Mouse (Mus musculus) C2C12 (cell line): ENCODE data around the gene Hnrnph3. TPM values are rescaled to one million over a fixed set of nuclear protein-coding genes. Genes with fewer than 3 reads are reported as not detected.

Experiments
- H3K27me3 ChIP-seq: one replicate; pipeline ENCODE4 v1.6.1; 2011; ENCODE audit not compliant: control insufficient read depth, insufficient read depth, insufficient read length
- H3K36me3 ChIP-seq: one replicate; pipeline ENCODE4 v1.6.1; 2011; ENCODE audit not compliant: control insufficient read depth, insufficient read depth
- H3K4me3 ChIP-seq: one replicate; pipeline ENCODE4 v1.5.1; 2011; ENCODE audit warnings: mild to moderate bottlenecking, control low read depth; ENCODE audit not compliant: poor library complexity, insufficient read depth, severe bottlenecking
- H3K79me2 ChIP-seq: one replicate; pipeline ENCODE4 v1.6.1; 2011; ENCODE audit not compliant: control insufficient read depth, insufficient read depth
- H3K79me3 ChIP-seq: one replicate; pipeline ENCODE4 v1.6.1; 2011; ENCODE audit warnings: low read depth, control low read depth
- H3ac ChIP-seq: one replicate; pipeline ENCODE3; 2011; ENCODE audit warnings: low read depth; ENCODE audit not compliant: control insufficient read depth, insufficient read length
- CEBPB ChIP-seq: IDR thresholded peaks from one replicate; pipeline ENCODE4 v1.6.1; 2011; ENCODE audit warnings: low read depth, mild to moderate bottlenecking, control low read depth, moderate library complexity
- CTCF ChIP-seq: IDR thresholded peaks from one replicate; pipeline ENCODE4 v1.5.1; 2011; ENCODE audit not compliant: control insufficient read depth, insufficient read depth, insufficient read length
- FOSL1 ChIP-seq: IDR thresholded peaks from one replicate; pipeline ENCODE4 v1.8.0; 2011; ENCODE audit warnings: mild to moderate bottlenecking, low read length; ENCODE audit not compliant: poor library complexity, insufficient read depth, severe bottlenecking
- MAX ChIP-seq: IDR thresholded peaks from one replicate; pipeline ENCODE4 v1.6.1; 2011; ENCODE audit warnings: mild to moderate bottlenecking, control low read depth
- MYOD1 ChIP-seq: IDR thresholded peaks from one replicate; pipeline ENCODE4 v1.6.1; 2011; ENCODE audit warnings: low read depth; ENCODE audit not compliant: control insufficient read depth, insufficient read length
- MYOG ChIP-seq: IDR thresholded peaks from one replicate; pipeline ENCODE4 v1.6.1; 2011; ENCODE audit not compliant: control insufficient read depth, insufficient read length; ENCODE audit errors: extremely low read depth
- USF1 ChIP-seq: IDR thresholded peaks from one replicate; pipeline ENCODE4 v1.6.1; 2011; ENCODE audit warnings: low read depth, mild to moderate bottlenecking, control low read depth, moderate library complexity
- long read RNA-seq, 2 experiments: library from polyadenylated mRNA; unstranded; transcript quantifications; one replicate each; pipeline ENCODE4 v2.0.0; 2019 to 2020
- polyA plus RNA-seq: library from polyadenylated mRNA; unstranded; fragments of >200 nt; fragmentation: generic; extraction: Trizol; gene quantifications from one replicate; pipeline ENCODE4 v1.2.1, GENCODE M21; 2012; ENCODE audit warnings: missing spikeins

The Hnrnph3 gene
- 15.9 TPM for polyA plus RNA-seq
- long read RNA-seq, experiment 1, transcript Hnrnph3-202 (10 exons, 2,168 nt): major isoform, 6 of 28 reads
- long read RNA-seq, experiment 1, transcript Hnrnph3-204 (9 exons, 1,633 nt): minor isoform, 5 of 28 reads
- long read RNA-seq, experiment 1, transcript Hnrnph3-201 (10 exons, 2,213 nt): minor isoform, 5 of 28 reads
- long read RNA-seq, experiment 1, partial matches to known transcripts: 1 of 28 reads
- long read RNA-seq, experiment 1, other reads (novel, unspliced or antisense): 8 of 28 reads
- long read RNA-seq, experiment 2, transcript Hnrnph3-202 (10 exons, 2,168 nt): minor isoform, 14 of 87 reads
- long read RNA-seq, experiment 2, transcript Hnrnph3-201 (10 exons, 2,213 nt): major isoform, 36 of 87 reads
- long read RNA-seq, experiment 2, partial matches to known transcripts: 3 of 87 reads
- long read RNA-seq, experiment 2, other reads (novel, unspliced or antisense): 31 of 87 reads

GRCm38 (mm10) chr10:63023749-63024579 is at the start of gene Hnrnph3, which contains the start of gene Pbld2:
TSS of gene Hnrnph3 (minus strand) at chr10:63024217.
TSS of gene Pbld2 (plus strand) at chr10:63024315.
- Histone ChIP-seq H3K27me3 (no peaks in the 10 kb centered on the region), H3ac (peak within 1 kb of the TSS; percentile 98), H3K4me3 (peak within 1 kb of the TSS; percentile 72), H3K79me3 (peaks cover 39% of the 10 kb centered on the region), H3K79me2 (peaks cover 47% of the 10 kb centered on the region), H3K36me3 (peaks cover 6% of the 10 kb centered on the region)
- no peak for TF ChIP-seq CTCF
- peak; percentile 87 for TF ChIP-seq USF1
- peak; percentile 86 for TF ChIP-seq MAX
- TF ChIP-seq CEBPB: peak; percentile 86
- no peak for TF ChIP-seq MYOD1

GRCm38 (mm10) chr10:63065988-63066387 is 42.0 kb upstream of the Hnrnph3 start:
- Histone ChIP-seq H3K79me3 (no peaks in the 10 kb centered on the region), H3ac (no peak overlapping the region), H3K4me3 (no peak overlapping the region), H3K79me2 (no peaks in the 10 kb centered on the region), H3K27me3 (peaks cover 31% of the 10 kb centered on the region), H3K36me3 (no peaks in the 10 kb centered on the region)
- TF ChIP-seq MYOD1 (no peak), CTCF (peak; percentile 75)

GRCm38 (mm10) chr10:63065561-63065960 is 41.5 kb upstream of the Hnrnph3 start:
- H3K36me3 ChIP-seq: no peaks in the 10 kb centered on the region
- TF ChIP-seq MAX: no peak
- H3K4me3 ChIP-seq: no peak overlapping the region
- peaks cover 31% of the 10 kb centered on the region for H3K27me3 ChIP-seq
- no peak overlapping the region for H3ac ChIP-seq
- H3K79me3 ChIP-seq: no peaks in the 10 kb centered on the region
- no peaks in the 10 kb centered on the region for H3K79me2 ChIP-seq

GRCm38 (mm10) chr10:63064516-63064915 is 40.5 kb upstream of the Hnrnph3 start:
- Histone ChIP-seq H3K79me2 (no peaks in the 10 kb centered on the region), H3K79me3 (no peaks in the 10 kb centered on the region)
- no peak for TF ChIP-seq FOSL1
- TF ChIP-seq MYOD1: no peak
- TF ChIP-seq MYOG: no peak
- TF ChIP-seq CEBPB: no peak
- TF ChIP-seq USF1: no peak
- no peak for TF ChIP-seq MAX
- no peak for TF ChIP-seq CTCF

GRCm38 (mm10) chr10:63063365-63063764 is 39.3 kb upstream of the Hnrnph3 start:
- H3K79me3 ChIP-seq: no peaks in the 10 kb centered on the region
- no peak overlapping the region for H3K4me3 ChIP-seq
- H3K79me2 ChIP-seq: no peaks in the 10 kb centered on the region
- no peaks in the 10 kb centered on the region for H3K36me3 ChIP-seq
- no peak overlapping the region for H3ac ChIP-seq
- H3K27me3 ChIP-seq: peaks cover 38% of the 10 kb centered on the region
- no peak for TF ChIP-seq CEBPB
- TF ChIP-seq MYOD1: no peak
- TF ChIP-seq MYOG: no peak
- no peak for TF ChIP-seq FOSL1
- TF ChIP-seq CTCF: no peak
- no peak for TF ChIP-seq MAX
- TF ChIP-seq USF1: no peak

More at GRCm38 (mm10) chr10:63064516-63064915, 40.5 kb upstream of the Hnrnph3 start:
- H3ac ChIP-seq: no peak overlapping the region
- H3K4me3 ChIP-seq: no peak overlapping the region
- no peaks in the 10 kb centered on the region for H3K36me3 ChIP-seq
- H3K27me3 ChIP-seq: peaks cover 31% of the 10 kb centered on the region

GRCm38 (mm10) chr10:63062696-63063095 is 38.7 kb upstream of the Hnrnph3 start:
- no peaks in the 10 kb centered on the region for H3K36me3 ChIP-seq
- H3K27me3 ChIP-seq: peaks cover 38% of the 10 kb centered on the region
- no peak overlapping the region for H3K4me3 ChIP-seq
- no peaks in the 10 kb centered on the region for H3K79me3 ChIP-seq
- no peak overlapping the region for H3ac ChIP-seq
- H3K79me2 ChIP-seq: no peaks in the 10 kb centered on the region
- TF ChIP-seq MAX (no peak), MYOG (no peak), CEBPB (no peak), CTCF (no peak), FOSL1 (no peak), MYOD1 (no peak)
